Mouse (Mus musculus) mouse trophoblast stem cell (cell line): Measurements from ENCODE around the gene Npb.

Source experiments
- in situ Hi-C, 2 experiments: fragments of 300-500 bp; cut with MseI, MboI; formaldehyde crosslinking; loops; 2 replicates in 1 of 2; 3 replicates in 1 of 2; pipeline ENCODE4 v1.15.1; 2025

Gene Npb

DNA sequence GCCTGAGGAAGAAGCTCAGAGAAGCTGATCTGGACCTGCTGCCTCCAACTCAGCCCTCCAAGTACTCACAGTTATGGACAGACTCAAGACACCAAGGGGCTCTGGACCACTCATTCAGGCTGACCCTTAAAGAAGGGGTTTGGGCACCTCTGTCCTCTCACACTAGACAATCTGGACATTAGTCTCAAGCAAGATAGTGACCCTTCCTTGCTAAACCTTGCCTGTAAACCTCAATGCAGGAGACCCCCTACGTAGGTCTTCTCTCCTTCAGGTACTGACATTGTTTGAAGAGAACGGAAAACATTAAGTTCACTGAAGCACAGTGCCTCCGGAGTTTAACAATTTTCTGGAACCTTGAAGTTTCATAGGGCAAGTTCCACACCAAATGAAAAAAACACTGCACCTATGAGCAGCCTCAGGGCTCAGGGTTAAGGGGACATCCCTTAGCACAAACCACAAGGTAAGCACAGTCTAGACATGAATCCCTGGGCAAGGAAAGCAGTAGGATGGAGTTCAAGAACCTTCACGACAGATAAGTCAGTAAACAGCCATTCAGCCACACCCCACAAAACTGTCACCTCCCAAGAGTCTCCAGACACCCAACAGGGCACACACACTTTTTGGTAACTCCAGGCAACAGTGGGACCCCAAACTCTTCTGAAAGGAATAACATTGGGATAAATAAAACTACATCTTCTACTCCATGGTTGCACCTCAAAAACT, 23.6 kb downstream of the Npb start:
- in situ Hi-C loops: no loop called here

DNA sequence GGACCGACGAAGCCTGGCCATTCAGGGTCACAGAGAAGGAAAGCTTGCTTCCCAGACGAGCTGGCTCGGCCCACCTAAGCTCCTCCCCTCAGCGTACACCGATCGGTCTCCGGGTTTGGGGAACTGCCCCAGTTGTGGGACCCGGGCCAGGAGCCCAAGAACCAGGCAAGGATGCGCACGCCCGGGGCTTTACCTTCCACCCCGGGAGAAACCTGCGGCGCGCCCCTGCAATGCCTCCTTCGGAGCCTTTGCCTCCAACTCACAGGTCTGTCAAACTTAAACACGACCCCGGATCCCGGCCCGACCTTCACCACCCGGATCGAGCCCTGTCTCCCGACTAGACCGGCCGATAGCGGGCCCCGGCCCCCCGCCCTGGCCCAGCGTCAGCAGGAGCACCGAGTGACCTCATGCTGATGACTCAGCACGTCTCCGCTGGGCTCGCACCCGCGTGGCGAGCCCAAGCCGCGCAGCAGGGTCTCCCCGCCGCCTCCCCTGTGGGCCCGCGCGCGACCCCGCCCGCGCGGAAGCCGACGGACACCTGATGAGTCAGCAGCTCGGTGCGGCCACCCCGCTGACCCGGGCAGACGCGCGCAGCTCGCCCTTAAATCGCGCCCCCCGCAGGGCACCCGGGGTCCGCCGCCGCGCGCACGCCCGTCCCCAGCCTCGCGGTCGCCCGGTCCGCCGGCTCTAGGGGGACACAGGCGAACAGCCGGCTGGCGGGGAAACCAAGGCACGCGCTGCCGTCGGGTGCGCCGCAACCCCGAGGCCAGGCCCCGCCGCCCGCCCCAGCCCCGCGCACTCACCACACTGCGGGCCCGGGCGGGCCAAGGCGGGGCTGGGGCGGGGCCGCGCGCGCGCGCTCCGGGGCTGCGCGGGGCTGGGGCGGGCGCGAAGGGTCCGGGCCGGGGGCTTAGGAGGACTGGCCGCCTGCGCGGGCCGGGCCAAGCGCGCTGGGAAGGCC, 24.6 kb downstream of the Npb start:
- in situ Hi-C loops: no loop called here

DNA sequence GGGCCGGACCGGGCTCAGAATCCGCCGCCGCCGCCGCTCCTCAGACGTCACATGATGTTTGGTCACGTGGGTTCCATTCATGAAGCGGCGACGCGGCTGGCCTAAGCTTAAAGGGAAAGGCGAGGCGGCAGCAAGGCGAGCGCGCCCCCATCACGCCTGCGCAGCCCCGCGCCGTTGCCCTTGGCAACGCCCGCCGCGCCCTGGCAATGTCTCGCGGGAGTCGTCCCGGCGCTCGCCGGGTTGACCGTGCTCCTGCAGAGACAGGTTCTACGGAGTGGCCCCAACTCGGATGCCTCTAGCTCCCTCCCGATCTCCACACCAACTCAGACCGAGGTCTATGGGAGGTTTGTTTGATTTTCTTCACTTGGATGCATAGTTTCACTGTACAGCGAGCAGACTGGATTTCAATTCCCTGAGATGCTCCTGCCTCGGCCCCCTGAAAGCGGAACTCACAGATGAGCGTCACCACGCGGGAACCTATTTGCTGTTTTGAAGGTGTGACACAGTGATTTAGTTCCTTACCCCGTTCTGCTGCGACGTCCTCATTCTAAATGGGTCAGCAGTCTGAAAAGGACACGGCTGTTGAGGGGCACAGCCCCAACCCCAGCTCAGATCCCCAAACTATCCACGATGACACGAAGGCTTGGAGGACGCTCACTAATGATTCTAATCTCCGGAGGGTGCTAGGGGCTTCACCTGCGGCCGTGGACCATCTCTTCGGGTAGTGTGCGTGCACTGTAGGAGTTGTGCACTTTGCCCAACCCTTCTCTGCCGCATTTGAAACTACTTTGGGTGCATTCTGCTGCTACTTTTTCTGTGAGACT, 25.5 kb downstream of the Npb start, which contains the start of gene Mafg:
Gene Mafg (minus strand): TSS at position 81 of the 824 bp plus-strand sequence.
- in situ Hi-C loops: no loop called here

DNA sequence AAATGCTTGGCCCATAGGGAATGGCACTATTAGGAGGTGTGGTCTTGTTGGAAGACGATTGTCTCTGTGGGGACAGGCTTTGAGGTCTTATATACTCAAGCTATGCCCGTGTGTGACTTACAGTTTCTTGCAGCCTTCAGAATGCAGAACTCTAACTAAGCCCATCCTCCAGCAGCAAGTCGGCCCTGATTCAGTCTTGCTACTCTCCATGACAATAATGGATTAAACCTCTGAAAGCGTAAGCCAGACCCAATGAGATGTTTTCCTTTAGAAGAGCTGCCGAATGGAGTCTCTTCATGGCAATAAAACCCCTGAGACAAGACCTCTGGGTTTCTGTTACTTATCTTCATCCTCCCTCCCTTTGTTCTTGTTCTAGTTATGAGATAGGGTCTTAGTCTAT, 26.5 kb downstream of the Npb start:
- in situ Hi-C loops: no loop called here

DNA sequence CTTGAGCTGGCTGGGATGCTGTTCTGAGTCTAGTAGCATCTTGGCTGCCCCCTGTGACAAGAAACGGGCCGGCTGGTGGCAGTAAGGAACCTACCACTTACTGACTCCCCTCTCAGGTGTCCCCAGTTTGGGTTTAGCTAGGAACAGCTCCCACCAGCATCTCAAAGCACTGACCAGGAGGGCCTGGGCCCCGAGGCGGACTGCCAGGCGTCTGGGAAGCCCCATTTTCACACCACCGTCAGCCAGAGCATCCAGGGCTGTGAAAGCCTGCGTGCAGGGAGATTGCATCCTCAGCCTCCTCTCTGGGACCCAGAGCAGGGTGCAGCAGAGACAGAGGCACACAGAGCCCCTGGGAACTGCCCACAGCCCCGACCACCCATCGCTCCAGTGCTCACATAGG, 33.0 kb downstream of the Npb start:
- in situ Hi-C loops: no loop called here

DNA sequence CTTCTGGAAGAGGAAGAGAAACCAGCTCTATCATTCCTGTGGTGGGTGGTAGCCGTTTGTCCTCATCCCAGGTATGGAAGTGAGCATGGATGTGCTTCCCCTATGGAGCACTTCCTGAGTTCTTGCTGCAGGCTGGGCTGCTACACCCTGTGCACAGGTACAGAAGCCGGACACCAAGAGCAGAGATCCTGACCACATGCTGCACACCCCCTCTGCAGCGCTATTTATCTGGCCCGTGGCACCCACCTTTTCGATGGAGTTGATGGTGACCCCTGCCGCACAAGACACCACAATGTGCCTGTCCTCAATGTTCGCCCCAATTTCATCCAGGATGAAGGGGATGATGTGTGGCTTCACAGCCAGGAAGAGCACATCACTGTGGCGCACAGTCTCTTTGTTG, 33.6 kb downstream of the Npb start:
- in situ Hi-C loops: no loop called here

DNA sequence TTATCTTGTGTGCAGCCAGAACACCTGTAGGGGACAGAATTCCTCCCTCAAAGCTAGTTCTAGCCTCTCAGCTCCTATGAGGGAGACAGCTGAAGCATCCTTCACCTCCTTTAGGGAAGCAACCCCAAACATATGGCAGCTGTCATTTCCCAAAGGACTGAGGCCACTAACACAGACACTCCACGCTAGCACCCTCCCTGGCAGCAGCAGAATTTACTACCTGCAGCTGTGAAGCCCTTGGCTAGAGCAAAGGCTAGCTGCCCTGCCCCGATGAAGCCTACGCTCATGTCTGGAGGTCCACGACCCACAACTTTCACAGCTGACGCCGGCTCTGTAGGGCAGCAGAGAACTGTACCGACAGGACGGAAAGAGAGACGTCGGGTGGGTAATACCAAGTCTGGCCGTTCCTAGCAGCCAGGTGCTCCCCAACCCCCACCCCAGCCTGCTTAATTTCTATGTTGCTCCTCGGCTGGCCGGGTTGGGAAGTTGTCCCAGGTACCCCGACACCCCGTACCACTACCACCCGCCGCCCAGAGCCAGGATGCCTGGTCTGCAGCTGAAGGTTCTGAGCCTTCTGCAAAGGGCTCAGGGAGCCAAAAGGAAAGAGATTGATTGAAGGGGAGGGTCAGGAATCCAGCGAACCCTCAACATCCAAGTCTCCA, 34.8 kb downstream of the Npb start:
- in situ Hi-C loops: no loop called here

DNA sequence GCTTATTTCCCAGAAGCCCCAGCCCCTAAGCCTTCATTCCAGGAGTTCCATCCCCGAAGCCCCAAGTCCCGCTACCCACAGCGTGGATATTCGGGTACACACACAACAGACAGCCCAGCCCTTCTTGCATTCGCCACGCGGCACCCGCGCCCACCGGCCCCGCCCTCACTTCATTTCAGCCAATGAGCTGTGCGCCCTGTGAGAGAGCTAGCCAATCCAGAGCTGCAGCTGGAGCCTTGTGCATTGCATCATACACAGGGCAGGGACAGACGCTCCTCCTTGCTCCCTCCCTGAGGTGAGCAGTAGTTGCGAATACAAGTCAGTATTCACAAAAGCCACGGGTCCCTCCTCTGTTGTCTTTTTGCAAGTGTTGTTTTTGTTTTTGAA, 35.3 kb downstream of the Npb start, which contains the start of gene Pycr1:
Gene Pycr1 (minus strand): TSS at position 169 of the 387 bp plus-strand sequence.
- in situ Hi-C loops: no loop called here

DNA sequence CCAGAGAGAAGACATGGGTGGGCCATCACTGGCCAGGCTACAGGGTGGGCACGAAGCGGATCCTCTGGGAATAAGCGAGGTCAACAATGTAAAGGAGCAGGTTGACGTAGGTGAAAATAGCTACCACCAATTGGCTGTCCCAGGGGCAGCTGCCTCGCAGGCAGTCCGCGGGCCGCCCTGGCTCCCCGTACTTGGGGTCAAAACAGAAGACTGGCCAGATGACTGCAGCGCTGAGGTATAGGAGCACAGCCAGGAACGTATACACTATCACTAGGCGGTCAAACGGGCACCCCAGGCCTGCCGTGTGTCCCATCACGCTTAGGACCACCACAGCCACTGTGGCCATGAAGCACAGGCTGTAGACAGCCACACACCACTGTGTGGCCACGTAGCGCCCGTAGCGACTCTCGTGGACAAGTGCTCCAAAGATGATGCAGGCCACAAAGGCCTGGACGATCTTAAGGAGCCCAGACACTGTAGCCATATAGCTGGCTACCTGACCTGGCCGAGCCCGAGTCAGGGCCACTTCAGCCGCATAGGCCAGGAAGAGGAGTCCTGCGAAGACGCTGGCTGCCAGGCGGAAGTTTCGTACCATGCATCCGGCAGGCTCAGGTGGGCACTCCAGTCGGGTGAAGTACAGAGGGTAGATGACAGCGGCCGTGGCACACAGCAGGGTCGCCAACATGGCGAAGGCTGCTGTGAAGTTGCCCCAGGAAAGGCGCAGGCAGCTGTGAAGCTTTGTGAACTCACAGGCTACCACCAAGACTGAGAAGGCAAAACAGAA, 39.0 kb downstream of the Npb start:
- in situ Hi-C loops: no loop called here

DNA sequence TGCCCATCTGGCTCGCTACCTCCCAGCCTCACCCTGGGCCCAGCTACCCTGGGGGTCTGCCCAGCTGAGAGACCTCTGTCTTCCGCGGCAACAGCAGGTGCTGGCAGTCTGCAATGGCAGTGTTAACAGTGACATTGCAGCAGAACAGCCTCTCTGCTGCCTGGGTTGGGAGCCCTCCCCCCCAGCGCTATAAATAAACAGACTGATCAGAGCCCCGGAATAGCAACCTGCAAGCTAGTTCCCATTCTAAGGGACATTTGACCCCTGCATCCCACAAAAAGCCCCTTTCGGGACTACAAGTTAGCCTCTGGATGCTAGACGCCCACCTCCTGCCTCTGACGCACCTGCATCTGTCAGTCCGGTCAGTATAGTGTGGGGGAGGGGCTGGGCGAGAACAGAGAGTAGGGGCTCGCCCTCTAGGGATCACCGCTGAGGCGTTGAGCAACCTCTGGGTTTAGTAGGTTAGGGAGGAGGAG, 39.8 kb downstream of the Npb start, which contains the start of gene Myadml2:
Gene Myadml2 (minus strand): TSS at position 158 of the 476 bp plus-strand sequence.
- in situ Hi-C loops: no loop called here

DNA sequence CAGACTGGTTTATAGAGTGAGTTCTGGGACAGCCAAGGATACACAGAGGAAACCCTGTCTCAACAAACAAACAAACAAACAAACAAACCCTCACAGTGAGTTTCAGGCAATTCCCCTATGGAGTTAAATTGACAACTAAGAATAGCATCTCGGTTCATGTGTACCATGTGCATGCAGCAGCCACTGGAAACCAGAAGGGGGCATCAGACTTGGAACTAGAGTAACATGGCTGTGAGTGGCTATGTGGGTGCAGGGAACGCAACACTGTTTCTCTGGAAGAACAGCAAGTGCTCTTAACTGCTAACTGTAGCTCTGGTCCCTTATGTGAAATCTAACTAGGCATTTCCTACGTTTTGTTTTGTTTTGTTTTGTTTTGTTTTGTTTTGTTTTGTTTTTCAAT, 43.6 kb downstream of the Npb start:
- in situ Hi-C loops: loop anchor here in 1 of 2 experiments (10.0 kb wide), 1 partner anchor 63 kb away; the partner anchor contains the start of genes Cenpx and Lrrc45

DNA sequence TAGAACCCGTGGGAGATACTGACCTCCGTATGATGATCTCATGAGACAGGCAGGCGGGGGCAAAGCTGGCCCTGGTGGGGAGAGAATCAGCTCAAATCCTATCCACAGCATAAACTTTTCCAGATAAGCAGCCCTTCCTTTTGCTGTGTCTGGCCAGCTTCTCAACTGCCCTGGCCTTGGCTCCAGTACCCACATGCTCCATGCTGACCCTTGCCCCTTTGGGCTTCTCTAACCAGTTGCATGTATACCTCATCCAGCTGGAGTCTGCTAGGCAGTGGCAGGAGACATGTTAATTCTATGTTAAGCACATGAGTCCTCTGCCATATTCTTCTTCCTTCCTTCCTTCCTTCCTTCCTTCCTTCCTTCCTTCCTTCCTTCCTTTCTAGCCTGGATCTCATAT, 46.5 kb downstream of the Npb start:
- in situ Hi-C loops: loop anchor here (5.0 to 10.0 kb wide), 2 partner anchors 58 to 60 kb away; partner anchors contain the start of genes Cenpx (in 2 of the 2) and Lrrc45 (in 2 of the 2)

DNA sequence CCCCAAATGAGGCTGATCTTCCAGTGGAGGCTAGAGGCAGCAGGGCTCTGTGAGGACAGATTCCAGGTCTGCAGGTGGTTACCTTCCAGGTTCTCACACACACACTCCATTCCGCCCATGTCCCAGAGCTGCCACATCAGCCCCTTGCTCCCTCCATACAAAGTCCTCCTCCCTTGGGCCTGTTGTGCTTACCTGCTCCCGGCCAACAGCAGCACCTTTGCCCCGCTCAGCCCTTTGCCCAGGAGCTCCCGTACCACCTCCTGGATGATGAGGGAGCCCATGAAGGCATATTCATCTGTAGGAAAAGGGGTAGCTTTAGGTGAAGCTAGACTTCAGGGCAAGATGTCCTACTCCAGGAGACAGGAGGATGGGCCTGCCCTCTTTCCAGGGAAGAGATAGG, 49.0 kb downstream of the Npb start:
- in situ Hi-C loops: loop anchor here (5.0 to 10.0 kb wide), 2 partner anchors 55 to 58 kb away; partner anchors contain the start of genes Cenpx (in 2 of the 2) and Lrrc45 (in 2 of the 2)
